Mouse (Mus musculus) heart, embryonic 12.5 days (tissue): ENCODE data around the gene Stard3nl. TPM values are rescaled to one million over a fixed set of nuclear protein-coding genes. Genes with fewer than 3 reads are reported as not detected.
"Not testable (repeated sequence)": the region's sequence is repeated elsewhere in the genome, so short reads cannot be mapped to it uniquely, and the experiment has no call there.

ENCODE experiments used
- ATAC-seq: fragments of 200-750 bp; cut with Nextera tagmentation; 2 replicates; pipeline ENCODE4 v1.8.0; 2017; ENCODE audit warnings: moderate TSS enrichment, moderate library complexity; ENCODE audit not compliant: insufficient number of reproducible peaks, low FRiP score
- H3K27ac ChIP-seq: fragments of 300-500 bp; sonication (generic); 2 replicates; pipeline ENCODE4 v1.5.1; 2016; ENCODE audit warnings: mild to moderate bottlenecking, moderate library complexity; ENCODE audit not compliant: poor library complexity, severe bottlenecking
- H3K27me3 ChIP-seq: fragments of 300-500 bp; sonication (generic); replicated peaks from 2 replicates; pipeline ENCODE4 v1.6.1; 2016; ENCODE audit warnings: mild to moderate bottlenecking, moderate library complexity
- H3K36me3 ChIP-seq: fragments of 300-500 bp; sonication (generic); 2 replicates; pipeline ENCODE4 v1.6.1; 2016; ENCODE audit warnings: mild to moderate bottlenecking, moderate library complexity
- H3K4me1 ChIP-seq: fragments of 300-500 bp; sonication (generic); replicated peaks from 2 replicates; pipeline ENCODE4 v1.6.1; 2016; ENCODE audit warnings: mild to moderate bottlenecking
- H3K4me2 ChIP-seq: fragments of 300-500 bp; sonication (generic); 2 replicates; pipeline ENCODE4 v1.6.1; 2016; ENCODE audit warnings: mild to moderate bottlenecking, moderate library complexity
- H3K4me3 ChIP-seq: fragments of 300-500 bp; sonication (generic); 2 replicates; pipeline ENCODE4 v1.5.1; 2016; ENCODE audit warnings: mild to moderate bottlenecking
- H3K9ac ChIP-seq: fragments of 300-500 bp; sonication (generic); 2 replicates; pipeline ENCODE4 v1.6.1; 2016; ENCODE audit warnings: mild to moderate bottlenecking, moderate library complexity
- H3K9me3 ChIP-seq: fragments of 300-500 bp; sonication (generic); replicated peaks from 2 replicates; pipeline ENCODE4 v1.6.1; 2016; ENCODE audit warnings: mild to moderate bottlenecking, moderate library complexity
- WGBS: fragments of 180-500 bp; shearing (Covaris S2); methylation state at CpG from one replicate; pipeline ENCODE4 v1.1.7; 2016; 5-methylcytosine and 5-hydroxymethylcytosine counted together
- polyA plus RNA-seq: library from polyadenylated mRNA; unstranded; fragments of >200 nt; fragmentation: Nextera tagmentation; extraction: Ambion mirVana; gene quantifications from 2 replicates; pipeline ENCODE4 v1.2.1, GENCODE M21; 2016

The Stard3nl gene
- polyA plus RNA-seq, 1 experiment from 2014 or later: 93.0 TPM

DNA sequence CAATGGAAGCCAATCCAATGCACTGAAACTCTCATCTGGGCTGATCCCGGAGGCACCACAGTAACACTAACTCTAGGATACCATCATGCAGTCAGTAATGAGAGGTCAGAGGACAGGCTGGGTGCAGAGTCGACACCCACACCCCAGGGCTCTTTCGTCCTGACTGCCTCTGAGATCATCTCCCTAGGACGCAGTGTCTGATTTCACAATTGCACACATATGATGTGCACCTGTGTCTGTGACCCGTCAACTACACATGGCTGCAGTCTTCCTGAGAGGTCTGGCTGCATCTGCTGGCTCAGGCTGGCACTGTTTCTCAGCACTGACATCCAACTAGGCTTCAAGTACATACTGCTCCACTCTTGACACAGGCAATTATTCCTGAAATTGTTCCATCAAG is 38.9 kb downstream of the Stard3nl start:
- no peak overlapping the region for H3K27ac ChIP-seq
- H3K27me3 ChIP-seq: no peaks in the 10 kb centered on the region
- H3K9me3 ChIP-seq: no peaks in the 10 kb centered on the region
- H3K36me3 ChIP-seq: peaks cover 31% of the 10 kb centered on the region
- H3K9ac ChIP-seq: no peak overlapping the region
- no peaks in the 10 kb centered on the region for H3K4me1 ChIP-seq
- 79% methylated on average over 5 of the region's 5 CpGs for WGBS
- no peak for ATAC-seq
- no peak overlapping the region for H3K4me3 ChIP-seq
- H3K4me2 ChIP-seq: no peak overlapping the region

DNA sequence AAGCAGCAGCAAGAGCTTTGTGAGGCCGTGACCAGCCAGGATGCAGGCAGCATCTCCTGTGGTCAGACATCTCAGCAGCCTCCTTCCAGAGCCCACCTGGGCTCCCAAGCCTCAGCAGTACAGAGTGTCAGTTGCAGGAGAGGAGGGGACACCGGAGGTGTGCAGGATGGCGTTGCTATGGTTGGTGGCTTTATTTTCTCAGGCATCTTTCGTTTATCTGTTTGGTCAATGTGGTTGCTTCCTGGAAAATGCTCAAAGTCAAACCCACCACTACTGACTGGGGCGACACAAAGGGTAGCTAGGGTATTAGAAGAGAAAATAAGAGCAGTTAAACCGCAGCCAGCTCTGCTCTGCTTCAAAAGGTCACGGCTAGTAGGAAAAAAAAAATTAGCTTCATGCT is 39.5 kb downstream of the Stard3nl start:
- WGBS: 69% methylated on average over 7 of the region's 7 CpGs
- no peak overlapping the region for H3K4me2 ChIP-seq
- H3K4me1 ChIP-seq: no peaks in the 10 kb centered on the region
- no peak overlapping the region for H3K9ac ChIP-seq
- peaks cover 31% of the 10 kb centered on the region for H3K36me3 ChIP-seq
- H3K9me3 ChIP-seq: no peaks in the 10 kb centered on the region
- no peak for ATAC-seq
- no peak overlapping the region for H3K4me3 ChIP-seq
- no peak overlapping the region for H3K27ac ChIP-seq
- H3K27me3 ChIP-seq: no peaks in the 10 kb centered on the region

- H3K27ac ChIP-seq: no peak overlapping the region
- no peak for ATAC-seq
Measured at GRCm38 (mm10) chr13:19352795-19353194, 42.8 kb downstream of the Stard3nl start.

DNA sequence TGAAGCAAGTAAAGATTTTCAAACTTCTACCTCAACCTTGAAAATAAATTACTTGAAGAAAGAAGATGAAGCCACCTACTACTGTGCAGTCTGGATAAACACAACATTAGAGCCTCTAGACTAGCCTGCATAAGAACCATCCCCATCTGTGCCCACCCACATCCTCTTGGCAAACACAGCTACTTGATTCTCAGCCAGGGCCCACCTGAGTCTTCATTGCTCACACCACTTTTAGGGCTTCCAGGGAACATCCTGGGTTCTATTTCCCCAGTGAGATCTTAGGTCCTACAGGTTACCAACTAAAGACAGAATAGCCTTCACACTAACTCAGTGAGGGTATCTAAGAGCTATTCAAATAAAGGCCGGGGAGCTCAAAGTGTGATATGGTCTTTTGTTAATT is 55.2 kb downstream of the Stard3nl start:
- 56% methylated on average over 1 of the region's 1 CpGs for WGBS
- H3K36me3 ChIP-seq, H3K4me1 ChIP-seq, H3K9me3 ChIP-seq, H3K4me3 ChIP-seq, H3K27ac ChIP-seq, H3K4me2 ChIP-seq, H3K27me3 ChIP-seq, ATAC-seq, H3K9ac ChIP-seq: not testable (repeated sequence)

More at GRCm38 (mm10) chr13:19352795-19353194, 42.8 kb downstream of the Stard3nl start:
- H3K4me3 ChIP-seq: no peak overlapping the region
- peaks cover 16% of the 10 kb centered on the region for H3K36me3 ChIP-seq
- H3K27me3 ChIP-seq: no peaks in the 10 kb centered on the region
- no peak overlapping the region for H3K4me2 ChIP-seq
- no peak overlapping the region for H3K9ac ChIP-seq
- no peaks in the 10 kb centered on the region for H3K4me1 ChIP-seq
- 77% methylated on average over 3 of the region's 3 CpGs for WGBS
- H3K9me3 ChIP-seq: no peaks in the 10 kb centered on the region

DNA sequence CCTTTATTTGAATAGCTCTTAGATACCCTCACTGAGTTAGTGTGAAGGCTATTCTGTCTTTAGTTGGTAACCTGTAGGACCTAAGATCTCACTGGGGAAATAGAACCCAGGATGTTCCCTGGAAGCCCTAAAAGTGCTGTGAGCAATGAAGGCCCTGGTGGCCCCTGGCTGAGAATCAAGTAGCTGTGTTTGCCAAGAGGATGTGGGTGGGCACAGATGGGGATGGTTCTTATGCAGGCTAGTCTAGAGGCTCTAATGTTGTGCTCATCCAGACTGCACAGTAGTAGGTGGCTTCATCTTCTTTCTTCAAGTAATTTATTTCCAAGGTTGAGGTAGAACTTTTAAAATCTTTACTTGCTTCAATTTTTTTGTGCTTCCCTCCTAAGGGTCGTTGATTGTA is 59.3 kb downstream of the Stard3nl start:
- not testable (repeated sequence) for H3K4me1 ChIP-seq

More for the DNA sequence above, 59.3 kb downstream of the Stard3nl start:
- not testable (repeated sequence) for H3K27ac ChIP-seq, H3K36me3 ChIP-seq, H3K27me3 ChIP-seq, H3K9me3 ChIP-seq, ATAC-seq, H3K4me2 ChIP-seq, H3K4me3 ChIP-seq, H3K9ac ChIP-seq
- WGBS: 78% methylated on average over 1 of the region's 1 CpGs

Other genes with a start within 250 kb of the Stard3nl start
- 38.0 and 41.7 TPM in 2 replicates for gene Epdr1, start 224.1 kb upstream of the Stard3nl start, polyA plus RNA-seq
- gene Sfrp4, start 227.3 kb upstream of the Stard3nl start, polyA plus RNA-seq: 0.29 and 0.49 TPM in 2 replicates